Mouse (Mus musculus): ENCODE data around the gene Aph1b.

Aph1b gene

DNA sequence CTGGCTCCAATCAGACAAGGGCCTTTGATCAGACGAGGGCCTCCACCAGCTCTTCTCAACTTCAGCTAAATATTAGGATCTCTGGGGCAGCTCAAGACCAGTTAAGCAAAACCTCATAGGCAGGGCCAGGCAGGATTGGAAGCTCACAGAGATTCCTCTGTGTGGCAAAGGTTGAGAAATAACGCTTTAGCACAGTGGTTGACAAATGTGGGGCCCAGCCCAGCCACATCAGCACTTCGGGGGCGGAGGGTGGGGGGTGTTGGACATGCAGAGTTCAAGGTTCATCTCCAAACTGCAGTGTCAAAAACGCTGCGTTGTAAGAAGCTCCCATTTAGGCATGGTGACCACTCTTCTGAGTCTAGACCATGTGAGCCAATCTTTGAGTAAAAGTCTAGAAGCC, 60.7 kb downstream of the Aph1b start:
- H3K27me3 ChIP-seq (ENCODE audit: insufficient read depth, low read length) = no peaks in the 10 kb centered on the region; the same call in 1 of the 2 replicates
- H3K9me3 ChIP-seq (ENCODE audit: low read length) = no peaks in the 10 kb centered on the region
- H3K4me1 ChIP-seq (replicated peaks; ENCODE audit: low read depth, low read length) = no peaks in the 10 kb centered on the region
- no peak for TF ChIP-seq NANOG (IDR thresholded peaks at IDR 0.05; ENCODE audit: borderline replicate concordance, low read length)
- no peaks in the 10 kb centered on the region for H3K36me3 ChIP-seq (ENCODE audit: insufficient read depth, low read length)
- H3K4me3 ChIP-seq (replicated peaks; ENCODE audit: low read length) = no peak overlapping the region

DNA sequence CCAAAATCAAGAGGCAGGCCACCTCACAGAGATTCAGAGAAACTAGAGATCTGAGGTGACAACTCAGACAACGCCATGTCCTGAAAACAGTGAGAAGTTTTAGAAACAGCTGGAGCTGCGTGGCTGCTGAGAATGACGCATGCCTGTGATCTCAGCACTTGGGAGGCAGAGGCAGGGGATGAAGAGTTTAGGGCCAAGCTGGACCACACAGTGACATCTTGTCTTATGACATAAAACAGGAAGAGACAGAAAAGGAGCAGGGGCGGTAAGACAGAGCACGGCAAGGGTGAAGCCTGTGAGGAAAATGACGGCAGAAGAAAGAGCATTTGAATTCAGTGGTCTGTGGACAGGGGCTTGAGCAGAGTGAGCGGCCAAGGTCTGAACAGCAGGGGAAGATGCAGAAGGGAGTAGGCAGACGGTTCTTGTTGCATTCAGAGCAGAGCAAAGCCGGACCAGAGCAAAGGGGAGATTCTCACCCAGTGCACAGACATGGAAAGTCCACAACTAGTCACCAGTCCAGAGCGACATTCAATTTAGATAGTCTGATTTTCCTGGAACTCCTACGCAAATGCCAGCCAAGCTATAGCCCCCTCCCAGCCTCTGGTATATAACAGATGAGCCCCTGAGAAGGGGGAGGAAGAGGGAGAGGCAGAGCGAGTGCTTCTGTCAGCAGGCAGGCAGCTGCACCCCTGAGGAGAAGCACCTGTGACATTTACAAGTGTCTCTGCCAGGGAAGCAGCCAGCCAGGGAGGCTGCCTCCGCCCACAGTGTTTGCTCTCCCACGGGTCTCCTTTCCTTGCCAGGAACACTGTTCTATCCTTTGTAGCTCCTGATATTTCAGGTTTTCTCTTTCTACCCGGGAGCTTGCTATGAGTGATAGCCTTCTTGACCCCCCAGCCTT, 62.2 kb downstream of the Aph1b start:
- no peaks in the 10 kb centered on the region for H3K9me3 ChIP-seq (ENCODE audit: low read length)
- no peaks in the 10 kb centered on the region for H3K4me1 ChIP-seq (replicated peaks; ENCODE audit: low read depth, low read length)
- H3K36me3 ChIP-seq (ENCODE audit: insufficient read depth, low read length) = no peaks in the 10 kb centered on the region
- no peak overlapping the region for H3K4me3 ChIP-seq (replicated peaks; ENCODE audit: low read length)
- H3K27me3 ChIP-seq (ENCODE audit: insufficient read depth, low read length) = peaks cover 4% of the 10 kb centered on the region; the same call in 1 of the 2 replicates
- TF ChIP-seq POU5F1 (IDR thresholded peaks at IDR 0.05; ENCODE audit: borderline replicate concordance, low read length) = no peak
- no peak for TF ChIP-seq CTCF (conservative IDR thresholded peaks at IDR 0.05; ENCODE audit: low read length)

GRCm38 (mm10) chr9:66731284-66731683, 64.0 kb downstream of the Aph1b start:
- Histone ChIP-seq H3K4me3 (replicated peaks; ENCODE audit: low read length) (no peak overlapping the region), H3K27me3 (ENCODE audit: insufficient read depth, low read length) (peaks cover 5% of the 10 kb centered on the region; the same call in 1 of the 2 replicates), H3K9me3 (ENCODE audit: low read length) (no peaks in the 10 kb centered on the region), H3K4me1 (replicated peaks; ENCODE audit: low read depth, low read length) (no peaks in the 10 kb centered on the region), H3K36me3 (ENCODE audit: insufficient read depth, low read length) (no peaks in the 10 kb centered on the region)
- TF ChIP-seq NANOG (IDR thresholded peaks at IDR 0.05; ENCODE audit: borderline replicate concordance, low read length) (no peak), POU5F1 (IDR thresholded peaks at IDR 0.05; ENCODE audit: borderline replicate concordance, low read length) (no peak), CTCF (conservative IDR thresholded peaks at IDR 0.05; ENCODE audit: low read length) (no peak)

- H3K4me3 ChIP-seq (replicated peaks; ENCODE audit: low read length) = no peak overlapping the region
- no peaks in the 10 kb centered on the region for H3K36me3 ChIP-seq (ENCODE audit: insufficient read depth, low read length)
- TF ChIP-seq POU5F1 (IDR thresholded peaks at IDR 0.05; ENCODE audit: borderline replicate concordance, low read length) = no peak
- TF ChIP-seq CTCF (conservative IDR thresholded peaks at IDR 0.05; ENCODE audit: low read length) = no peak
- no peak for TF ChIP-seq NANOG (IDR thresholded peaks at IDR 0.05; ENCODE audit: borderline replicate concordance, low read length)
- no peaks in the 10 kb centered on the region for H3K9me3 ChIP-seq (ENCODE audit: low read length)
- peaks cover 5% of the 10 kb centered on the region; the same call in 1 of the 2 replicates for H3K27me3 ChIP-seq (ENCODE audit: insufficient read depth, low read length)
- H3K4me1 ChIP-seq (replicated peaks; ENCODE audit: low read depth, low read length) = no peaks in the 10 kb centered on the region
Measured at GRCm38 (mm10) chr9:66730556-66730955, 64.7 kb downstream of the Aph1b start.

GRCm38 (mm10) chr9:66727333-66727732, 68.0 kb downstream of the Aph1b start:
- Histone ChIP-seq H3K4me3 (replicated peaks; ENCODE audit: low read length) (no peak overlapping the region), H3K27me3 (ENCODE audit: insufficient read depth, low read length) (peaks cover 5% of the 10 kb centered on the region; the same call in 1 of the 2 replicates), H3K36me3 (ENCODE audit: insufficient read depth, low read length) (no peaks in the 10 kb centered on the region), H3K9me3 (ENCODE audit: low read length) (no peaks in the 10 kb centered on the region), H3K4me1 (replicated peaks; ENCODE audit: low read depth, low read length) (no peaks in the 10 kb centered on the region)
- no peak for TF ChIP-seq NANOG (IDR thresholded peaks at IDR 0.05; ENCODE audit: borderline replicate concordance, low read length)
- TF ChIP-seq CTCF (conservative IDR thresholded peaks at IDR 0.05; ENCODE audit: low read length) = no peak
- peak; percentile 9; the same call in 1 of the 2 replicates for TF ChIP-seq POU5F1 (IDR thresholded peaks at IDR 0.05; ENCODE audit: borderline replicate concordance, low read length)

GRCm38 (mm10) chr9:66725591-66725990, 69.7 kb downstream of the Aph1b start:
- TF ChIP-seq NANOG (IDR thresholded peaks at IDR 0.05; ENCODE audit: borderline replicate concordance, low read length) (no peak), POU5F1 (IDR thresholded peaks at IDR 0.05; ENCODE audit: borderline replicate concordance, low read length) (no peak), CTCF (conservative IDR thresholded peaks at IDR 0.05; ENCODE audit: low read length) (no peak)
- no peak overlapping the region for H3K4me3 ChIP-seq (replicated peaks; ENCODE audit: low read length)
- H3K36me3 ChIP-seq (ENCODE audit: insufficient read depth, low read length) = no peaks in the 10 kb centered on the region
- no peaks in the 10 kb centered on the region for H3K9me3 ChIP-seq (ENCODE audit: low read length)
- no peaks in the 10 kb centered on the region for H3K4me1 ChIP-seq (replicated peaks; ENCODE audit: low read depth, low read length)
- peaks cover 5% of the 10 kb centered on the region; the same call in 1 of the 2 replicates for H3K27me3 ChIP-seq (ENCODE audit: insufficient read depth, low read length)
